ENCODE assay signal across 11 mouse cellular contexts in genomic region chr2:154507566-154508283, GRCm38 (mm10). TPM values are rescaled to one million over a fixed set of nuclear protein-coding genes. Genes with fewer than 3 reads are reported as not detected.
A peak's percentile ranks its signal among the peaks of the same experiment; 100 is the strongest.
DNase-seq lines count a peak whose midpoint lies in the region; ATAC-seq and TF ChIP-seq lines count a peak whose summit lies in the region.
"Had no signal": no experiment of that assay in that cellular context is flagged by ENCODE, and none has a peak within 500 bp of the region (broad histone marks: within the 10 kb centered on the region; RNA-seq: fewer than 3 reads in every experiment).

No protein-coding gene starts in this region.

- peak; percentile 61; the same call in 1 of the 2 replicates for ATAC-seq in hindbrain, postnatal 0 days
- no peak for ATAC-seq in hindbrain, embryonic 11.5 days (ENCODE audit: low FRiP score)
- ATAC-seq in kidney, embryonic 15.5 days (replicated peaks; ENCODE audit: low FRiP score) = no peak
- ATAC-seq in lung, postnatal 0 days = peak; percentile 87

- TF ChIP-seq CTCF in hindbrain, postnatal 0 days (IDR thresholded peaks at IDR 0.05; ENCODE audit: low read depth) = peak; percentile 63
- TF ChIP-seq CTCF in lung, postnatal 0 days (IDR thresholded peaks at IDR 0.05) = peak; percentile 59

- H3K36me3 ChIP-seq in hindbrain, postnatal 0 days (ENCODE audit: insufficient read depth, low read length) = peaks cover 17% of the 10 kb centered on the region
- no peaks in the 10 kb centered on the region for H3K36me3 ChIP-seq in hindbrain, embryonic 11.5 days (ENCODE audit: control insufficient read depth, insufficient read depth, low read length)
- H3K36me3 ChIP-seq in kidney, embryonic 15.5 days = peaks cover 75% of the 10 kb centered on the region
- peaks cover 6% of the 10 kb centered on the region; the same call in 1 of the 2 replicates for H3K36me3 ChIP-seq in lung, postnatal 0 days (ENCODE audit: insufficient read depth, low read length)

- H3K4me2 ChIP-seq in hindbrain, postnatal 0 days (ENCODE audit: low read depth, low read length) = no peak overlapping the region
- no peak overlapping the region for H3K4me2 ChIP-seq in hindbrain, embryonic 11.5 days (replicated peaks; ENCODE audit: low read depth, low read length)
- no peak overlapping the region for H3K4me2 ChIP-seq in kidney, embryonic 15.5 days
- no peak overlapping the region for H3K4me2 ChIP-seq in lung, postnatal 0 days (replicated peaks; ENCODE audit: low read depth, low read length)
- H3K4me2 ChIP-seq: limb, embryonic 12.5 days had no signal

- DNase-seq in hindbrain, postnatal 0 days (ENCODE audit: low spot score) = peak; percentile 64
- DNase-seq in hindbrain, embryonic 11.5 days (ENCODE audit: low spot score) = no peak
- DNase-seq in NIH3T3 (ENCODE audit: low read depth) = peak; percentile 24
- peak; percentile 71 for DNase-seq in cerebellum, adult 9-11 months
- DNase-seq in lung, postnatal 0 days (ENCODE audit: low spot score) = peak; percentile 71
- DNase-seq in urinary bladder, postnatal 10 days (ENCODE audit: low spot score) = no peak
- no peak for DNase-seq in spleen, adult 12 weeks (ENCODE audit: low spot score)

- no peaks in the 10 kb centered on the region for H3K9me3 ChIP-seq in hindbrain, postnatal 0 days (ENCODE audit: low read length)
- no peaks in the 10 kb centered on the region for H3K9me3 ChIP-seq in hindbrain, embryonic 11.5 days (ENCODE audit: control insufficient read depth, low read length)
- H3K9me3 ChIP-seq in kidney, embryonic 15.5 days (replicated peaks) = no peaks in the 10 kb centered on the region
- H3K9me3 ChIP-seq in lung, postnatal 0 days (ENCODE audit: low read length) = no peaks in the 10 kb centered on the region
- H3K9me3 ChIP-seq: limb, embryonic 12.5 days had no signal

- WGBS in hindbrain, postnatal 0 days = 62% methylated on average over 9 of the region's 9 CpGs
- WGBS in hindbrain, embryonic 11.5 days = 77% methylated on average over 9 of the region's 9 CpGs
- WGBS in kidney, embryonic 15.5 days = 69% methylated on average over 9 of the region's 9 CpGs
- 59% methylated on average over 9 of the region's 9 CpGs for WGBS in lung, postnatal 0 days

- no peak for TF ChIP-seq EP300 in lung, postnatal 0 days (IDR thresholded peaks at IDR 0.05)

- H3K27me3 ChIP-seq in hindbrain, postnatal 0 days (ENCODE audit: insufficient read depth, low read length) = no peaks in the 10 kb centered on the region
- H3K27me3 ChIP-seq in hindbrain, embryonic 11.5 days (ENCODE audit: control insufficient read depth, insufficient read depth, low read length) = no peaks in the 10 kb centered on the region
- H3K27me3 ChIP-seq in kidney, embryonic 15.5 days = no peaks in the 10 kb centered on the region
- no peaks in the 10 kb centered on the region for H3K27me3 ChIP-seq in lung, postnatal 0 days (replicated peaks; ENCODE audit: insufficient read depth, low read length)
- H3K27me3 ChIP-seq: limb, embryonic 12.5 days had no signal

- no peaks in the 10 kb centered on the region for H3K4me1 ChIP-seq in hindbrain, postnatal 0 days (ENCODE audit: insufficient read depth, low read length)
- H3K4me1 ChIP-seq in hindbrain, embryonic 11.5 days (replicated peaks; ENCODE audit: control insufficient read depth, insufficient read depth, low read length) = no peaks in the 10 kb centered on the region
- no peaks in the 10 kb centered on the region for H3K4me1 ChIP-seq in kidney, embryonic 15.5 days
- no peaks in the 10 kb centered on the region for H3K4me1 ChIP-seq in lung, postnatal 0 days (ENCODE audit: insufficient read depth, low read depth, low read length)
- H3K4me1 ChIP-seq: limb, embryonic 12.5 days had no signal

- H3K4me3 ChIP-seq in hindbrain, postnatal 0 days (ENCODE audit: low read length) = no peak overlapping the region
- no peak overlapping the region for H3K4me3 ChIP-seq in hindbrain, embryonic 11.5 days (ENCODE audit: low read depth, low read length)
- no peak overlapping the region for H3K4me3 ChIP-seq in kidney, embryonic 15.5 days (replicated peaks)
- no peak overlapping the region for H3K4me3 ChIP-seq in lung, postnatal 0 days (ENCODE audit: low read depth, low read length)
- H3K4me3 ChIP-seq: limb, embryonic 12.5 days had no signal

- peak overlapping the region; percentile 1; the same call in 1 of the 2 replicates for H3K27ac ChIP-seq in hindbrain, postnatal 0 days
- no peak overlapping the region for H3K27ac ChIP-seq in hindbrain, embryonic 11.5 days (ENCODE audit: low read depth, low read length)
- H3K27ac ChIP-seq in kidney, embryonic 15.5 days = peak overlapping the region; percentile 15; the same call in 1 of the 2 replicates
- no peak overlapping the region for H3K27ac ChIP-seq in lung, postnatal 0 days (ENCODE audit: low read length)
- H3K27ac ChIP-seq: limb, embryonic 12.5 days had no signal

- no peak overlapping the region for H3K9ac ChIP-seq in hindbrain, postnatal 0 days (replicated peaks; ENCODE audit: low read length)
- H3K9ac ChIP-seq in hindbrain, embryonic 11.5 days (ENCODE audit: low read depth, low read length) = no peak overlapping the region
- H3K9ac ChIP-seq in kidney, embryonic 15.5 days = no peak overlapping the region
- no peak overlapping the region for H3K9ac ChIP-seq in lung, postnatal 0 days (replicated peaks; ENCODE audit: low read depth)
- H3K9ac ChIP-seq: limb, embryonic 12.5 days had no signal

RNA-seq across cellular contexts. Expression of gene 1700003F12Rik, which starts 39.2 kb away (rescaled TPM):
- 0.90 and 1.9 TPM in 2 replicates for total RNA-seq in hindbrain, postnatal 0 days (2014; rRNA removed)
- polyA plus RNA-seq in hindbrain, postnatal 0 days (2015; fragmentation: Nextera tagmentation; extraction: Ambion mirVana) = 3.9 and 4.0 TPM in 2 replicates
- polyA plus RNA-seq in hindbrain, embryonic 11.5 days (2014; fragmentation: Nextera tagmentation; extraction: Ambion mirVana) = 2.5 and 3.0 TPM in 2 replicates
- polyA plus RNA-seq in kidney, embryonic 15.5 days (2015; fragmentation: Nextera tagmentation; extraction: Ambion mirVana) = 0.58 and 1.7 TPM in 2 replicates
- polyA plus RNA-seq in lung, postnatal 0 days (2015; fragmentation: Nextera tagmentation; extraction: Ambion mirVana) = 0.89 and 1.3 TPM in 2 replicates

RNA-seq across cellular contexts. Expression of gene Actl10, which starts 43.9 kb away (rescaled TPM):
- 0.52 TPM in 1 of 2 replicates, not detected in the other for total RNA-seq in hindbrain, postnatal 0 days (2014; rRNA removed)
- polyA plus RNA-seq in hindbrain, postnatal 0 days (2015; fragmentation: Nextera tagmentation; extraction: Ambion mirVana) = 0.23 TPM in 1 of 2 replicates, not detected in the other
- 0.32 and 0.69 TPM in 2 replicates for polyA plus RNA-seq in hindbrain, embryonic 11.5 days (2014; fragmentation: Nextera tagmentation; extraction: Ambion mirVana)
- 0.19 and 0.22 TPM in 2 replicates for polyA plus RNA-seq in kidney, embryonic 15.5 days (2015; fragmentation: Nextera tagmentation; extraction: Ambion mirVana)
- not detected in 2 replicates for polyA plus RNA-seq in lung, postnatal 0 days (2015; fragmentation: Nextera tagmentation; extraction: Ambion mirVana)
- polyA plus RNA-seq: embryonic facial prominence, embryonic 11.5 days; stomach, embryonic 14.5 days had no signal

RNA-seq across cellular contexts. Expression of gene Necab3, which starts 51.0 kb away (rescaled TPM):
- total RNA-seq in hindbrain, postnatal 0 days (2014; rRNA removed) = 35.1 and 52.2 TPM in 2 replicates
- polyA plus RNA-seq in hindbrain, postnatal 0 days (2015; fragmentation: Nextera tagmentation; extraction: Ambion mirVana) = 22.9 and 27.0 TPM in 2 replicates
- 10.8 and 12.5 TPM in 2 replicates for polyA plus RNA-seq in hindbrain, embryonic 11.5 days (2014; fragmentation: Nextera tagmentation; extraction: Ambion mirVana)
- polyA plus RNA-seq in kidney, embryonic 15.5 days (2015; fragmentation: Nextera tagmentation; extraction: Ambion mirVana) = 1.6 and 2.9 TPM in 2 replicates
- polyA plus RNA-seq in lung, postnatal 0 days (2015; fragmentation: Nextera tagmentation; extraction: Ambion mirVana) = 0.81 and 1.4 TPM in 2 replicates

Comparison
In these comparisons a context has a peak if more than half of its experiments do, and no peak if none do; other contexts are left out.
1. ATAC-seq: peak in hindbrain, postnatal 0 days (single experiment) and lung, postnatal 0 days (single experiment); none in hindbrain, embryonic 11.5 days (single experiment) and kidney, embryonic 15.5 days (single experiment).
2. DNase-seq: peak in hindbrain, postnatal 0 days (single experiment), NIH3T3 (single experiment), cerebellum, adult 9-11 months (single experiment) and lung, postnatal 0 days (single experiment); none in hindbrain, embryonic 11.5 days (single experiment), urinary bladder, postnatal 10 days (single experiment) and spleen, adult 12 weeks (single experiment).
3. H3K27ac ChIP-seq: peak in hindbrain, postnatal 0 days (single experiment) and kidney, embryonic 15.5 days (single experiment); none in hindbrain, embryonic 11.5 days (single experiment) and lung, postnatal 0 days (single experiment).